Mouse (Mus musculus): Measurements from ENCODE around the gene Osbpl3. TPM values are rescaled to one million over a fixed set of nuclear protein-coding genes. Genes with fewer than 3 reads are reported as not detected.

The Osbpl3 gene
- polyA plus RNA-seq, 1 experiment, result 0.41 TPM

DNA sequence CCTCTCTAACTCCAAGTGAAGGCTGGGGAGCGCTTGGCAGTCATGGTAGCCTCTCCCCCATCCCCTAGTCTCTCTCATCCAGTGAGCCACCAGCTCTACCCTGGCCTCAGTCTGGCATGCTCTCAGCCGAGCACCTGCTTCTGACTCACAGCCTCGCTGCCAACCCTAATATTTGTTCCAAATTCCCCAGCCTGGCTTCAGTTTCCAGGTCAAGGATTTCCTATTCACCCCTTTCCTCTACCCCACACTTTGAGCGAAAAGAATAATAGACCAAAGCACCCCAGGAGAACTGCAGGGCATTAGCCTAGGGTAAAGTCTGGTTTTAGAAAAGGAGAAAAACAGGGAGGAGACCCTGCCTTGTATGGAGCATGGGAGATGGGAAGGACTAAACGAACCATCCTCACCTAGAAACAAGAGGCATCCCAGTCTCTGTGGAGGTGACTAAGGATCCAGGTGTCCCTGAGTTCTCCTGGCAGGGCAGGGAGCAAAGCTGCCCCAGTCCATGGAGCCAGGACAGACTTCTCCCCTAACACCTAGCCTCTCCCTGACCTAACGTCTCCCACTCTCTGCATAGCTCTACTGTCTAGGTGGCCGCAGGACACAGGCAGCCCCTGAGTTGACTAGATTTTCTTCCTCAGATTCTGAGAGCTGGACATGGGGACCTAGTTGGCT lies 60.2 kb downstream of the Osbpl3 start:
- TF ChIP-seq POLR2A (IDR thresholded peaks at IDR 0.05; ENCODE audit: control insufficient read depth, low read depth, low read length), result no peak
- no peak for TF ChIP-seq CTCF (IDR thresholded peaks at IDR 0.05; ENCODE audit: control insufficient read depth, insufficient read depth, insufficient replicate concordance, low read depth, low read length)

GRCm38 (mm10) chr6:50394432-50394831 lies 61.6 kb downstream of the Osbpl3 start:
- TF ChIP-seq CTCF (IDR thresholded peaks at IDR 0.05; ENCODE audit: control insufficient read depth, insufficient read depth, insufficient replicate concordance, low read depth, low read length) (no peak), POLR2A (IDR thresholded peaks at IDR 0.05; ENCODE audit: control insufficient read depth, low read depth, low read length) (no peak)
- H3K36me3 ChIP-seq (ENCODE audit: control insufficient read depth, insufficient read depth, low read length), result no peaks in the 10 kb centered on the region
- H3K4me1 ChIP-seq (ENCODE audit: control insufficient read depth, insufficient read depth, low read length), result no peaks in the 10 kb centered on the region
- no peaks in the 10 kb centered on the region for H3K27me3 ChIP-seq (ENCODE audit: control insufficient read depth, insufficient read depth, low read length)
- H3K4me3 ChIP-seq (ENCODE audit: control insufficient read depth, low read depth, low read length), result no peak overlapping the region
- no peak overlapping the region for H3K27ac ChIP-seq (ENCODE audit: control insufficient read depth, insufficient read depth, low read depth, low read length)

More for the DNA sequence above, 60.2 kb downstream of the Osbpl3 start:
- H3K27ac ChIP-seq (ENCODE audit: control insufficient read depth, insufficient read depth, low read depth, low read length), result no peak overlapping the region
- H3K36me3 ChIP-seq (ENCODE audit: control insufficient read depth, insufficient read depth, low read length), result no peaks in the 10 kb centered on the region
- H3K27me3 ChIP-seq (ENCODE audit: control insufficient read depth, insufficient read depth, low read length), result no peaks in the 10 kb centered on the region
- no peaks in the 10 kb centered on the region for H3K4me1 ChIP-seq (ENCODE audit: control insufficient read depth, insufficient read depth, low read length)
- H3K4me3 ChIP-seq (ENCODE audit: control insufficient read depth, low read depth, low read length), result no peak overlapping the region

- H3K27ac ChIP-seq (ENCODE audit: control insufficient read depth, insufficient read depth, low read depth, low read length), result no peak overlapping the region
- H3K36me3 ChIP-seq (ENCODE audit: control insufficient read depth, insufficient read depth, low read length), result no peaks in the 10 kb centered on the region
- no peaks in the 10 kb centered on the region for H3K27me3 ChIP-seq (ENCODE audit: control insufficient read depth, insufficient read depth, low read length)
- no peaks in the 10 kb centered on the region for H3K4me1 ChIP-seq (ENCODE audit: control insufficient read depth, insufficient read depth, low read length)
- no peak overlapping the region for H3K4me3 ChIP-seq (ENCODE audit: control insufficient read depth, low read depth, low read length)
- TF ChIP-seq CTCF (IDR thresholded peaks at IDR 0.05; ENCODE audit: control insufficient read depth, insufficient read depth, insufficient replicate concordance, low read depth, low read length), result no peak
- no peak for TF ChIP-seq POLR2A (IDR thresholded peaks at IDR 0.05; ENCODE audit: control insufficient read depth, low read depth, low read length)
Measured at GRCm38 (mm10) chr6:50393960-50394359, 62.0 kb downstream of the Osbpl3 start.

DNA sequence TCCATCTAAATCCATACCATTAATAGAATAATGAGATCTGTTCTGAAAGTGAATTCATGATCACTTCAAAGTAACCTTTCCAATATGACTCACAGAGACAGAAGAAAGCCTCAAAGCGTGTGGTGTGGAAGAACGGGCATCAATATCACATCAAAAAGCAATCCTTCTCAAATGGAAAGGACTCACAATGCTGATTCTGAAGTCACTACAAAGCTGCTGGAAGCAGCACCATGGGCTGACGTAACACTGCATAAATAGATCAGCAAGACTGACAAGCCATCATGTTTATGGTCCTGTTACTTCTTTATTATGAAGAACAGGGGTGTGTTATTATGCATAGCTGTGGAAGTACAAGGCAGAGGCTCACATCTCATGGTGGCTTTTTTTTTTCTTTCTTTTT lies 64.0 kb downstream of the Osbpl3 start:
- Histone ChIP-seq H3K36me3 (ENCODE audit: control insufficient read depth, insufficient read depth, low read length) (no peaks in the 10 kb centered on the region), H3K4me1 (ENCODE audit: control insufficient read depth, insufficient read depth, low read length) (no peaks in the 10 kb centered on the region), H3K4me3 (ENCODE audit: control insufficient read depth, low read depth, low read length) (no peak overlapping the region), H3K27ac (ENCODE audit: control insufficient read depth, insufficient read depth, low read depth, low read length) (no peak overlapping the region), H3K27me3 (ENCODE audit: control insufficient read depth, insufficient read depth, low read length) (no peaks in the 10 kb centered on the region)
- TF ChIP-seq POLR2A (IDR thresholded peaks at IDR 0.05; ENCODE audit: control insufficient read depth, low read depth, low read length), result no peak
- no peak for TF ChIP-seq CTCF (IDR thresholded peaks at IDR 0.05; ENCODE audit: control insufficient read depth, insufficient read depth, insufficient replicate concordance, low read depth, low read length)

GRCm38 (mm10) chr6:50390313-50390712 lies 65.7 kb downstream of the Osbpl3 start:
- no peak for TF ChIP-seq POLR2A (IDR thresholded peaks at IDR 0.05; ENCODE audit: control insufficient read depth, low read depth, low read length)
- TF ChIP-seq CTCF (IDR thresholded peaks at IDR 0.05; ENCODE audit: control insufficient read depth, insufficient read depth, insufficient replicate concordance, low read depth, low read length), result no peak
- H3K4me1 ChIP-seq (ENCODE audit: control insufficient read depth, insufficient read depth, low read length), result no peaks in the 10 kb centered on the region
- no peak overlapping the region for H3K4me3 ChIP-seq (ENCODE audit: control insufficient read depth, low read depth, low read length)
- H3K36me3 ChIP-seq (ENCODE audit: control insufficient read depth, insufficient read depth, low read length), result no peaks in the 10 kb centered on the region
- no peak overlapping the region for H3K27ac ChIP-seq (ENCODE audit: control insufficient read depth, insufficient read depth, low read depth, low read length)
- H3K27me3 ChIP-seq (ENCODE audit: control insufficient read depth, insufficient read depth, low read length), result no peaks in the 10 kb centered on the region

- TF ChIP-seq CTCF (IDR thresholded peaks at IDR 0.05; ENCODE audit: control insufficient read depth, insufficient read depth, insufficient replicate concordance, low read depth, low read length), result no peak
- TF ChIP-seq POLR2A (IDR thresholded peaks at IDR 0.05; ENCODE audit: control insufficient read depth, low read depth, low read length), result no peak
- H3K4me1 ChIP-seq (ENCODE audit: control insufficient read depth, insufficient read depth, low read length), result no peaks in the 10 kb centered on the region
- H3K27me3 ChIP-seq (ENCODE audit: control insufficient read depth, insufficient read depth, low read length), result no peaks in the 10 kb centered on the region
- H3K4me3 ChIP-seq (ENCODE audit: control insufficient read depth, low read depth, low read length), result no peak overlapping the region
- H3K36me3 ChIP-seq (ENCODE audit: control insufficient read depth, insufficient read depth, low read length), result no peaks in the 10 kb centered on the region
- H3K27ac ChIP-seq (ENCODE audit: control insufficient read depth, insufficient read depth, low read depth, low read length), result no peak overlapping the region
Measured at GRCm38 (mm10) chr6:50387629-50388028, 68.4 kb downstream of the Osbpl3 start.

DNA sequence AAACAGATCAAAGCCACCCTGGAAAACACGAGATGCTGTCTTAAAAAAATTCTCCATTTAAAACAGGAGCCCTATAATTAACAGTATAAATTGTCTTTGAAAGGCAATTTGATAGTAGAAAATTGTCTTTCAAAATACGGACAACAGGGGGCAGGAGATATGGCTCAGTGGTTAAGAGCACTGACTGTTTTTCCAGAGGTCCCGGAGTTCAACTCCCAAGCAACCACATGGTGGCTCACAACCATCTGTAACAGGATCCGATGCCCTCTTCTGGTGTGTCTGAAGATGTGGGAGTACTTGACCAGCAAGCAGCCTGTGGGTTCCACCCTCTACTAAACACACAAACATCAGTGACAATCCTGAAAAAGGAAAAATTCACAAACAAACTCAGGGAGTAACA lies 69.5 kb downstream of the Osbpl3 start:
- no peaks in the 10 kb centered on the region for H3K4me1 ChIP-seq (ENCODE audit: control insufficient read depth, insufficient read depth, low read length)
- no peak overlapping the region for H3K27ac ChIP-seq (ENCODE audit: control insufficient read depth, insufficient read depth, low read depth, low read length)
- TF ChIP-seq CTCF (IDR thresholded peaks at IDR 0.05; ENCODE audit: control insufficient read depth, insufficient read depth, insufficient replicate concordance, low read depth, low read length) (no peak), POLR2A (IDR thresholded peaks at IDR 0.05; ENCODE audit: control insufficient read depth, low read depth, low read length) (no peak)
- H3K4me3 ChIP-seq (ENCODE audit: control insufficient read depth, low read depth, low read length), result no peak overlapping the region
- no peaks in the 10 kb centered on the region for H3K27me3 ChIP-seq (ENCODE audit: control insufficient read depth, insufficient read depth, low read length)
- H3K36me3 ChIP-seq (ENCODE audit: control insufficient read depth, insufficient read depth, low read length), result no peaks in the 10 kb centered on the region
